Mouse (Mus musculus): ENCODE data around the gene Stk16.

DNA sequence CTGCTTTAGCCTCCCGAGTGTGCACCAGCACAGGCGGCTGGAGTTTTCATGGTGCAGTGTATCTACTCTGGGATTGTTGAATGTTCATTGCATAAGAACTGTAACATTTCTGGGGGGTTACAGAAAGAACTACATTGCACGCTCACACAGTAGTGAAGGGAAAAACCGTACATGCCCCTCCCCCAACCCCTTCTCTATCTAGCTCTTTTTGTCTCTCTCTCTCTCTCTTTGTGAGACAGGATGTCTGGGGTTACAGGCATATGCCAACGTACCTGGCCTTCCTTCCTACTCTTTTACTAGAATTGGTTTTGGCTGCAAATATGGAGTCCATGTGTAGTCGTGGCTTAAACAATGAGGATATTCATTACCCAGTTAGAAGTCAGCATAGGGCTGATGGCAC lies 12.3 kb downstream of the Stk16 start:
- no peak for TF ChIP-seq GATA1 (IDR thresholded peaks at IDR 0.05; ENCODE audit: low read length)
- TF ChIP-seq TAL1 (IDR thresholded peaks at IDR 0.05; ENCODE audit: low read length) = no peak
